ENCODE assay signal across 7 mouse cellular contexts in genomic region chr10:79920958-79921535, GRCm38 (mm10). TPM values are rescaled to one million over a fixed set of nuclear protein-coding genes. Genes with fewer than 3 reads are reported as not detected.
DNase-seq lines count a peak whose midpoint lies in the region; ATAC-seq and TF ChIP-seq lines count a peak whose summit lies in the region.

TSS of gene R3hdm4 (minus strand) at chr10:79921208.

- H3K4me1 ChIP-seq in testis, adult 2 months (ENCODE audit: control insufficient read depth, insufficient read depth, low read length): peaks cover 30% of the 10 kb centered on the region
- 0 out of 2 replicates have a peak, but pooled peaks cover 1% of the 10 kb centered on the region for H3K4me1 ChIP-seq in cortical plate, adult 2 months (ENCODE audit: control insufficient read depth, insufficient read depth, low read length)
- H3K4me1 ChIP-seq in midbrain, embryonic 15.5 days: peaks cover 38% of the 10 kb centered on the region

- H3K9me3 ChIP-seq in midbrain, embryonic 15.5 days: no peaks in the 10 kb centered on the region

- no peak for DNase-seq in testis, postnatal 14 days (ENCODE audit: low spot score)
- no peak for DNase-seq in heart, adult 8-10 months (ENCODE audit: low spot score)
- no peak for DNase-seq in layer of hippocampus, postnatal 25 days (ENCODE audit: extremely low spot score in 1 of 2, low spot score in 1 of 2)
- no peak for DNase-seq in right cerebral cortex, postnatal 4 days

- no peak for ATAC-seq in midbrain, embryonic 15.5 days (replicated peaks)

- H3K27ac ChIP-seq in testis, adult 2 months (ENCODE audit: control insufficient read depth, insufficient read depth, low read depth, low read length): no peak within 1 kb of the TSS
- no peak within 1 kb of the TSS for H3K27ac ChIP-seq in cortical plate, adult 2 months (ENCODE audit: insufficient read depth, low read length)
- H3K27ac ChIP-seq in midbrain, embryonic 15.5 days: no peak within 1 kb of the TSS

- 4% methylated on average over 41 of the region's 41 CpGs for WGBS in midbrain, embryonic 15.5 days

- H3K4me2 ChIP-seq in midbrain, embryonic 15.5 days: peak within 1 kb of the TSS; percentile 49

- no peaks in the 10 kb centered on the region for H3K36me3 ChIP-seq in testis, adult 2 months (ENCODE audit: control insufficient read depth, insufficient read depth, low read length)
- no peaks in the 10 kb centered on the region for H3K36me3 ChIP-seq in midbrain, embryonic 15.5 days (replicated peaks)

- H3K27me3 ChIP-seq in testis, adult 2 months (ENCODE audit: control insufficient read depth, insufficient read depth, low read length): no peaks in the 10 kb centered on the region
- peaks cover 62% of the 10 kb centered on the region for H3K27me3 ChIP-seq in midbrain, embryonic 15.5 days (replicated peaks)

- H3K4me3 ChIP-seq in testis, adult 2 months (ENCODE audit: control insufficient read depth, low read depth, low read length): no peak within 1 kb of the TSS; the same call in 1 of the 2 replicates
- H3K4me3 ChIP-seq in cortical plate, adult 2 months (ENCODE audit: insufficient read depth, low read length): peak within 1 kb of the TSS; percentile 13
- peak within 1 kb of the TSS; percentile 33 for H3K4me3 ChIP-seq in midbrain, embryonic 15.5 days

- TF ChIP-seq CTCF in testis, adult 2 months (IDR thresholded peaks at IDR 0.05; ENCODE audit: control insufficient read depth, insufficient read depth, insufficient replicate concordance, low read depth, low read length): no peak
- TF ChIP-seq CTCF in cortical plate, adult 2 months (IDR thresholded peaks at IDR 0.05; ENCODE audit: extremely low read depth, insufficient read depth, low read length): no peak

- TF ChIP-seq POLR2A in testis, adult 2 months (IDR thresholded peaks at IDR 0.05; ENCODE audit: control insufficient read depth, low read depth, low read length): no peak
- no peak for TF ChIP-seq POLR2A in cortical plate, adult 2 months (IDR thresholded peaks at IDR 0.05; ENCODE audit: extremely low read depth, insufficient read depth, low read length)

- H3K9ac ChIP-seq in midbrain, embryonic 15.5 days: peak within 1 kb of the TSS; percentile 36; the same call in 1 of the 2 replicates

RNA-seq across cellular contexts. Expression of gene R3hdm4, which starts in this region (rescaled TPM):
- polyA plus RNA-seq in testis, adult 2 months (2012; rRNA removed): 15.0 and 15.2 TPM in 2 replicates
- polyA plus RNA-seq in cortical plate, adult 2 months (2012; rRNA removed): 425 TPM in 2 replicates
- 10 to 100 TPM; 75.2 to 85.9 (median 81.0) TPM for total RNA-seq in heart, adult 8-10 months (2022)
- 100 to 1,000 TPM; 428 to 450 TPM for total RNA-seq in layer of hippocampus, postnatal 25 days (2021)
- 292 and 296 TPM in 2 replicates for polyA plus RNA-seq in midbrain, embryonic 15.5 days (2015; fragmentation: Nextera tagmentation; extraction: Ambion mirVana)

Comparison
In these comparisons a context has a peak if more than half of its experiments do, and no peak if none do; other contexts are left out.
1. RNA of gene R3hdm4 (total RNA-seq): 428 to 450 TPM in layer of hippocampus, postnatal 25 days; 75.2 to 85.9 TPM in heart, adult 8-10 months; every median in the first group is over 4 times any median in the second.
2. RNA of gene R3hdm4 (polyA plus RNA-seq): 425 TPM in cortical plate, adult 2 months and 292 to 296 TPM in midbrain, embryonic 15.5 days; 15.0 to 15.2 TPM in testis, adult 2 months; every median in the first group is over 10 times any median in the second.